Mouse (Mus musculus) c-Kit-positive CD71-negative TER-119-negative erythroid progenitor cells, embryonic 14.5 days (primary cell): ENCODE measurements around the gene Dbn1.
"Not testable (repeated sequence)": the region's sequence is repeated elsewhere in the genome, so short reads cannot be mapped to it uniquely, and the experiment has no call there.

Experiments
- DNase-seq: peaks from one replicate; pipeline ENCODE4 v3.0.0-alpha.2; 2013; ENCODE audit warnings: low read depth

Dbn1 gene

GRCm38 (mm10) chr13:55450511-55450980 is 37.4 kb downstream of the Dbn1 start:
- DNase-seq: no peak

GRCm38 (mm10) chr13:55449679-55450441 is 38.1 kb downstream of the Dbn1 start:
- DNase-seq: no peak

- DNase-seq: no peak
Measured at GRCm38 (mm10) chr13:55449205-55449604, 38.7 kb downstream of the Dbn1 start.

GRCm38 (mm10) chr13:55448131-55448530 is 39.8 kb downstream of the Dbn1 start:
- DNase-seq: no peak

- DNase-seq: no peak
Measured at GRCm38 (mm10) chr13:55447543-55447943, 40.4 kb downstream of the Dbn1 start.

- no peak for DNase-seq
Measured at GRCm38 (mm10) chr13:55446483-55447105, 41.3 kb downstream of the Dbn1 start.

- no peak for DNase-seq
Measured at GRCm38 (mm10) chr13:55445361-55446091, 42.4 kb downstream of the Dbn1 start.

GRCm38 (mm10) chr13:55444937-55445315 is 43.0 kb downstream of the Dbn1 start, which contains the start of gene Grk6:
Gene Grk6, plus strand, starts transcription at chr13:55445072.
- peak; percentile 99 for DNase-seq

GRCm38 (mm10) chr13:55444286-55444936 is 43.5 kb downstream of the Dbn1 start:
- DNase-seq: no peak

- no peak for DNase-seq
Measured at GRCm38 (mm10) chr13:55443799-55444285, 44.1 kb downstream of the Dbn1 start.

GRCm38 (mm10) chr13:55437111-55437629 is 50.7 kb downstream of the Dbn1 start:
- not testable (repeated sequence) for DNase-seq

GRCm38 (mm10) chr13:55431889-55432685 is 55.8 kb downstream of the Dbn1 start:
- no peak for DNase-seq

- DNase-seq: no peak
Measured at GRCm38 (mm10) chr13:55430566-55430965, 57.3 kb downstream of the Dbn1 start.

- no peak for DNase-seq
Measured at GRCm38 (mm10) chr13:55429226-55429888, 58.6 kb downstream of the Dbn1 start.

- no peak for DNase-seq
Measured at GRCm38 (mm10) chr13:55426613-55427012, 61.3 kb downstream of the Dbn1 start, which contains the start of gene F12. Gene F12, minus strand, starts transcription at chr13:55426793.
